Mouse (Mus musculus): ENCODE data around the gene Calhm6. TPM values are rescaled to one million over a fixed set of nuclear protein-coding genes. Genes with fewer than 3 reads are reported as not detected.

Calhm6 gene
- 0.44 TPM for polyA plus RNA-seq (2014; fragmentation: Illumina TruSeq; extraction: RNeasy Lipid Tissue Mini Kit (QIAGEN cat#74804); ENCODE audit: low read depth, low replicate concordance)

DNA sequence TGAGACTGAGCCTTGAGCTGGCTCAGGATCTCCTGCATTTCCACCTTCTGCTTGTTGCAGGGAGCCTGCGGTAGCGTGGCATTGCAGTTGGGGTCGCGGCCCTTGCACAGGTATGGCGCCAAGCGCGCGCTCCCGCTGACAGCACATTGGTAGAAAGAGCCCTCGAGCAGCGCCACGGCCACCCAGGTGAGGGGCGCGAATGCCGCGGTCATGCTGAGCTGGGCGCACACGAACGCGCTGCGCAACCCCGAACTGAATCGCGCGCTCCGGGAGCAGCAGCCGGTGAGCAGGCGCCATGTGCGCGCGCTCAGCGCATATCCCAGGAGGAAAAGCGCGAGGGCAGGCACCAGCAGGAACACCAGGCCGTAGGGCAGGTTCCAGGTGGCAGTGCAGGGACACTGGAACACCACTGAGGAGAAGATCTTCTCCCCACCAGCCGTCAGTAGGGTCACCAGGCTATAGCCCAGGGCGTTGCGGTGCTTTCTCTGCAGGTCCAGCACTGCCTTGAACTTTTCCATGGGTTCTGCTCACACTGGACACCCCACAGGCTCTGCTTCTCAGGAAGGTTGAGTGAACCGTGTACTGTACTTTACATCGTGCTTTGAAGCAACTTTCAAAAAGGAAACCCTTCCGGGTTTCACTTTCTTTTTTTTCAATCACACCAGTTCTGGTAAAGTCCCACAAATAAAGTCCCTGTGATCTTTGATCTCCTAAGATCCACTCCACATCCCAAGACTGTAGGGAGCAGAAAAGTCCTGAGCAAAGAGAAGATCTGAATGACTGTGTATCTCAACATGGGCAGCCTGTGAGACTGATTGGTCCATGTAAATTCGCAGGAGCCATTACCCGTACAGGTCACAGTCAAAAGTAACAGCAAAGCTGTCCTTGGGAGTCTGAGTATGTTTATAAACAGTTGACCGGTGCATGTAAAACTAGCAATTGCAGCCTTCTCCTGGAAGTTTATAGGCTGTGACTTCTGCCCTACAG, at the start of gene Calhm6:
TSS of gene Calhm6 (minus strand) at position 593 of the 987 bp plus-strand sequence.

DNA sequence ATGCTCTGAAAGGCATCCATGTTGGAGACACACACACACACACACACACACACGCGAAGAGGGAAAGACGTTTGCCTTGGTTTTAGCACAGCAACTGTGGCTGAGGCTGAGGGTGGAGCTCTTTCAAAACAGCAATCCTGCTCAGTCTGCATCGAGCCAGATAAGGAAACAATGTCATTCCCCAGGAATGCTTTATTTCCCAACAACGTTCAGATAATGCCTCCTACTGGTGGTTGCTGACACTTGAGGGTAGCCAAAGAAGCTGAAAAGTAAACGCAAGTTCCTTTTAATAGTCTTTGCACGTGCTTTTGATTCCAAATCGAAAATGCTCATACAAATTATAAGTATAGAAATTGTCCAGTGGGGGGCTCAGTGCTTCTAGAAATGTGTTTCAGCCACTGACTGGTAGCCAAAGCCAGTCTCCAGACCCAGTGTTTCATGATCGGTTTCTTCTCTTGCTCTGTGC, 31.3 kb downstream of the Calhm6 start, which contains the start of gene Calhm5:
TSS of gene Calhm5 (minus strand) at position 102 of the 466 bp plus-strand sequence.

Other genes starting within 250 kb of the Calhm6 start
- 0.28 TPM for gene Rsph4a, start 222.9 kb downstream of the Calhm6 start, polyA plus RNA-seq (2014; fragmentation: Illumina TruSeq; extraction: RNeasy Lipid Tissue Mini Kit (QIAGEN cat#74804); ENCODE audit: low read depth, low replicate concordance)
- 29.4 TPM for gene Zup1, start 176.7 kb downstream of the Calhm6 start, polyA plus RNA-seq (2014; fragmentation: Illumina TruSeq; extraction: RNeasy Lipid Tissue Mini Kit (QIAGEN cat#74804); ENCODE audit: low read depth, low replicate concordance)
- 181 TPM for gene Rwdd1, start 108.4 kb downstream of the Calhm6 start, polyA plus RNA-seq (2014; fragmentation: Illumina TruSeq; extraction: RNeasy Lipid Tissue Mini Kit (QIAGEN cat#74804); ENCODE audit: low read depth, low replicate concordance)
- gene Trappc3l, start 90.4 kb downstream of the Calhm6 start, polyA plus RNA-seq (2014; fragmentation: Illumina TruSeq; extraction: RNeasy Lipid Tissue Mini Kit (QIAGEN cat#74804); ENCODE audit: low read depth, low replicate concordance) = not detected
- not detected for gene Calhm4, start 83.7 kb downstream of the Calhm6 start, polyA plus RNA-seq (2014; fragmentation: Illumina TruSeq; extraction: RNeasy Lipid Tissue Mini Kit (QIAGEN cat#74804); ENCODE audit: low read depth, low replicate concordance)
- gene Calhm5, start 31.5 kb downstream of the Calhm6 start, polyA plus RNA-seq (2014; fragmentation: Illumina TruSeq; extraction: RNeasy Lipid Tissue Mini Kit (QIAGEN cat#74804); ENCODE audit: low read depth, low replicate concordance) = 1.1 TPM
- 7.7 TPM for gene Dse, start 79.7 kb upstream of the Calhm6 start, polyA plus RNA-seq (2014; fragmentation: Illumina TruSeq; extraction: RNeasy Lipid Tissue Mini Kit (QIAGEN cat#74804); ENCODE audit: low read depth, low replicate concordance)
- gene Tspyl1, start 154.2 kb upstream of the Calhm6 start, polyA plus RNA-seq (2014; fragmentation: Illumina TruSeq; extraction: RNeasy Lipid Tissue Mini Kit (QIAGEN cat#74804); ENCODE audit: low read depth, low replicate concordance) = 66.0 TPM
- gene Tspyl4, start 169.5 kb upstream of the Calhm6 start, polyA plus RNA-seq (2014; fragmentation: Illumina TruSeq; extraction: RNeasy Lipid Tissue Mini Kit (QIAGEN cat#74804); ENCODE audit: low read depth, low replicate concordance) = 35.5 TPM